Mouse (Mus musculus): Measurements from ENCODE around the gene Dgkg.

Gene Dgkg

GRCm38 (mm10) chr16:22656533-22657444 lies at the start of gene Dgkg:
Gene Dgkg, minus strand, starts transcription at chr16:22657221.
- peak; percentile 83 for DNase-seq

- DNase-seq, result no peak
Observed at GRCm38 (mm10) chr16:22704946-22705345, 47.9 kb upstream of the Dgkg start.

GRCm38 (mm10) chr16:22704136-22704535 lies 47.1 kb upstream of the Dgkg start:
- no peak for DNase-seq

GRCm38 (mm10) chr16:22698846-22699760 lies 42.1 kb upstream of the Dgkg start:
- no peak for DNase-seq

GRCm38 (mm10) chr16:22698101-22698500 lies 41.1 kb upstream of the Dgkg start:
- DNase-seq, result no peak

- no peak for DNase-seq
Observed at GRCm38 (mm10) chr16:22689622-22690021, 32.6 kb upstream of the Dgkg start.

GRCm38 (mm10) chr16:22687711-22688230 lies 30.8 kb upstream of the Dgkg start:
- DNase-seq, result no peak

GRCm38 (mm10) chr16:22683605-22684004 lies 26.6 kb upstream of the Dgkg start:
- no peak for DNase-seq

GRCm38 (mm10) chr16:22682727-22683126 lies 25.7 kb upstream of the Dgkg start:
- DNase-seq, result no peak

GRCm38 (mm10) chr16:22679641-22680040 lies 22.6 kb upstream of the Dgkg start:
- DNase-seq, result no peak

- no peak for DNase-seq
Observed at GRCm38 (mm10) chr16:22674636-22675035, 17.6 kb upstream of the Dgkg start.

- no peak for DNase-seq
Observed at GRCm38 (mm10) chr16:22674164-22674563, 17.1 kb upstream of the Dgkg start.

- DNase-seq, result no peak
Observed at GRCm38 (mm10) chr16:22664033-22664432, 7.0 kb upstream of the Dgkg start.

GRCm38 (mm10) chr16:22663136-22663535 lies 6.1 kb upstream of the Dgkg start:
- no peak for DNase-seq

GRCm38 (mm10) chr16:22661076-22661475 lies 4.1 kb upstream of the Dgkg start:
- peak; percentile 54 for DNase-seq

- DNase-seq, result no peak
Observed at GRCm38 (mm10) chr16:22657874-22658789, 1.1 kb upstream of the Dgkg start.

GRCm38 (mm10) chr16:22655812-22656211 lies 1.2 kb downstream of the Dgkg start:
- peak; percentile 27 for DNase-seq

GRCm38 (mm10) chr16:22655223-22655622 lies 1.8 kb downstream of the Dgkg start:
- peak; percentile 43 for DNase-seq

- no peak for DNase-seq
Observed at GRCm38 (mm10) chr16:22654477-22654835, 2.6 kb downstream of the Dgkg start.

GRCm38 (mm10) chr16:22653817-22654476 lies 3.1 kb downstream of the Dgkg start:
- no peak for DNase-seq

- no peak for DNase-seq
Observed at GRCm38 (mm10) chr16:22651244-22651643, 5.8 kb downstream of the Dgkg start.

- no peak for DNase-seq
Observed at GRCm38 (mm10) chr16:22645256-22645655, 11.8 kb downstream of the Dgkg start.

All from thymus, postnatal 25 days (tissue).